Mouse (Mus musculus) liver, adult 2 months (tissue): ENCODE results near the gene Klhl5. TPM values are rescaled to one million over a fixed set of nuclear protein-coding genes. Genes with fewer than 3 reads are reported as not detected.
A peak's percentile ranks its signal among the peaks of the same experiment; 100 is the strongest.

Source experiments
- DNase-seq: peaks from one replicate; pipeline ENCODE4 v3.0.0-alpha.2; 2011; ENCODE audit warnings: low read depth, low spot score; ENCODE audit errors: extremely low read depth
- H3K27ac ChIP-seq: fragments of 200-500 bp; replicated peaks from 2 replicates; pipeline ENCODE4 v1.5.1; 2012; ENCODE audit warnings: low read depth, mild to moderate bottlenecking, control low read depth, inconsistent platforms, low read length; ENCODE audit not compliant: insufficient read depth
- H3K27me3 ChIP-seq: fragments of 200-500 bp; 2 replicates; pipeline ENCODE4 v1.6.1; 2012; ENCODE audit warnings: mild to moderate bottlenecking, moderate library complexity, low read length, inconsistent platforms; ENCODE audit not compliant: control insufficient read depth, insufficient read depth
- H3K36me3 ChIP-seq: fragments of 200-500 bp; 2 replicates; pipeline ENCODE4 v1.6.1; 2012; ENCODE audit warnings: low read length, inconsistent platforms; ENCODE audit not compliant: control insufficient read depth, insufficient read depth
- H3K4me1 ChIP-seq: fragments of 200-500 bp; 2 replicates; pipeline ENCODE4 v1.6.1; 2011; ENCODE audit warnings: low read length; ENCODE audit not compliant: control insufficient read depth, insufficient read depth
- H3K4me3 ChIP-seq: fragments of 200-500 bp; 2 replicates; pipeline ENCODE4 v1.5.1; 2011; ENCODE audit warnings: low read depth, mild to moderate bottlenecking, control low read depth, low read length, moderate library complexity; ENCODE audit not compliant: insufficient read depth
- H3K79me2 ChIP-seq: fragments of 200-500 bp; 2 replicates; pipeline ENCODE4 v1.6.1; 2012; ENCODE audit warnings: inconsistent platforms, mild to moderate bottlenecking, low read length, moderate library complexity; ENCODE audit not compliant: control insufficient read depth, insufficient read depth
- H3K9ac ChIP-seq: fragments of 200-500 bp; 2 replicates; pipeline ENCODE4 v1.6.1; 2012; ENCODE audit warnings: low read depth, mild to moderate bottlenecking, control low read depth, inconsistent platforms, low read length
- CTCF ChIP-seq: fragments of 200-500 bp; IDR thresholded peaks from 2 replicates; pipeline ENCODE4 v1.5.1; 2011; ENCODE audit warnings: low read depth, low read length, control low read depth
- POLR2A ChIP-seq: fragments of 200-500 bp; IDR thresholded peaks from 2 replicates; pipeline ENCODE4 v1.6.1; 2011; ENCODE audit warnings: low read length, control low read depth; ENCODE audit not compliant: insufficient read depth; ENCODE audit errors: extremely low read depth
- WGBS: fragments of 180-500 bp; shearing (Covaris S2); methylation state at CpG from one replicate; pipeline ENCODE4 v1.1.7; 2018; 5-methylcytosine and 5-hydroxymethylcytosine counted together
- polyA plus RNA-seq: library from polyadenylated mRNA; depleted of rRNA; stranded (reverse); fragments of >200 nt; gene quantifications from 2 replicates; pipeline ENCODE4 v1.2.3, GENCODE M21; 2012; rRNA removed
- total RNA-seq: library from RNA; depleted of rRNA; stranded (reverse); fragments of >200 nt; gene quantifications from 2 replicates; pipeline ENCODE4 v1.2.3, GENCODE M21; 2014; rRNA removed

Klhl5 gene
- total and polyA plus RNA-seq, 2 experiments = 13.8 to 23.8 TPM

DNA sequence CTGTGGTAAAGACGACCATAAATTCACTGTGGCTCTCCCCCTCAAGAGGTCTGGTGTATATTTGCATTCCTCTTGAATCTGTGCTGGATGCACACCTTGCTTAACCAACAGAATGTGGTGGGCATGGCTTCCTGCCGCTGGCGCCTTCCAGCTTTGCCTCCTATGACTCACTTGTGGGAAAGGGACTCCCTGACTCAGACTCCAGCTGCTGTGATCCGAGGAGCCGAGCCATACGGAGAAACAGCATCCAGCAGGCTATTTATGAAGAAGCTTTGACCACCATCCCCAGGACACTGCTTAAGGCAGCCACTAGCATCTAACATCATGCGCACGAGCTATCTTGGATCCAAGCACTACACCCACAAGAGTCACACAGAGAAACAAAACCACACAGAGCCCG lies 87.1 kb downstream of the Klhl5 start:
- H3K9ac ChIP-seq = no peak overlapping the region
- H3K79me2 ChIP-seq = no peaks in the 10 kb centered on the region
- H3K27ac ChIP-seq = no peak overlapping the region
- no peaks in the 10 kb centered on the region for H3K27me3 ChIP-seq
- TF ChIP-seq POLR2A (no peak), CTCF (no peak)
- H3K4me3 ChIP-seq = no peak overlapping the region
- WGBS = 90% methylated on average over 9 of the region's 9 CpGs
- H3K36me3 ChIP-seq = no peaks in the 10 kb centered on the region
- H3K4me1 ChIP-seq = no peaks in the 10 kb centered on the region; the same call in 1 of the 2 replicates
- DNase-seq = no peak

DNA sequence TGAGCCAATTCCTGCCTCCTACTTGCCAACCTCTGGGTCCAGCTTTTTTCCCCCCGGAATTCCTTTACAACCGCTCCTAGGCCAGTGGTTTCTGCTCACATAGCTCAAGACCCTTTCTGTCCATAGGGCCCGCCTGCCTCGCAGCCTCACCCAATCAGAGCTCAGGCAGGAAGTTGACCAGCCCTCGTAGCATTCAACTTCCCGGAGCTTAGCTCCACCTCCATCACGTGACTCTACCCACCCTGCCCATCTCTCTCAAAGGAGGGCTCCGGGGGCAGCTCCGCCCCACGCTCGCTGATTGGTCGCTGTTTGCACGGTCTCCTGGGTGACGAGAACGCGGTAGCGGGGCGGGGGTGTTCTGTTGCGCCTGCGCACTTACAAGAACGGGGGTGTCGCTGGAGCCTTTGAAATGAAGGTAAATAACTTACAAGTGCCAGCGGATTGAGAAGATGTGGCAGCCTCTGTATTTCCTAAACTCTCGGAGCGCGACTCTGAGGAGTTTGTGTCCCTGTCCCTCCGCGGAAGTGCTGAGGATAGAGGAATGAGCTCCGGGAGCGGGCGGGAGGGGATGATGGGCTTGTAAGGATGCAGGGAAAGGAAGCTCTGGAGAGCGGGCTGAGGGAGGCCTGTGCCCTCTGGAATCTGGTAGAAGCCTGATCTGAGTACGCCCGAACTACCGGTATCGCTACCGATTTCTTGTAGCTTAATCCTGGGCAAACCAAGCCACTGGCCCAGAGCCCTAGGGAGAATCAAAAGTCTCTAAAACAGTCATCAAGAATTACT lies 92.2 kb downstream of the Klhl5 start, which contains the start of gene Wdr19:
Gene Wdr19, plus strand, starts transcription at position 351 of the 783 bp plus-strand sequence.
- peak within 1 kb of the TSS; percentile 64 for H3K9ac ChIP-seq
- H3K4me3 ChIP-seq = peak within 1 kb of the TSS; percentile 76
- no peaks in the 10 kb centered on the region for H3K79me2 ChIP-seq
- no peaks in the 10 kb centered on the region; the same call in none of the 2 replicates for H3K4me1 ChIP-seq
- WGBS = under 1% methylated on average over 37 of the region's 37 CpGs
- TF ChIP-seq CTCF = no peak
- peak; percentile 62; the same call in 1 of the 2 replicates for TF ChIP-seq POLR2A
- peak within 1 kb of the TSS; percentile 32 for H3K27ac ChIP-seq
- H3K36me3 ChIP-seq = no peaks in the 10 kb centered on the region
- H3K27me3 ChIP-seq = no peaks in the 10 kb centered on the region
- peak; percentile 95 for DNase-seq

DNA sequence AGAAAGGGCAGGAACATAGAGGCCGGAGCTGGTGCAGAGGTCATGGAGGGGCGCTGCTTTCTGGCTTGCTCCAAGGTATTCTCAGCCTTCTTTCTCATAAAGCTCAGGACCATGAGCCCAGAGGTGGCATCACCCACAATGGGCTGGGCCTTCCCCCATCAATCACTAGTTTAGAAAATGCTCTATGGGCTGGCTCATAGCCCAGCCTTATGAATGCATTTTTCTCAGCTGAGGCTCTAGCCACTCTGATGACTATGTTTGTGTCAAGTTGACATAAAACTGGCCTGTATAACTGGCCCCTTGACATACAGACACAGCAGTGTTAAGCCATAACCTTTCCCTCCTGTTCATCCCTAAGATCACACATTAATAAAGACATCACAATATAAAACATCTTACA lies 97.4 kb downstream of the Klhl5 start:
- Histone ChIP-seq H3K79me2 (no peaks in the 10 kb centered on the region), H3K9ac (no peak overlapping the region), H3K4me1 (no peaks in the 10 kb centered on the region; the same call in 1 of the 2 replicates), H3K4me3 (no peak overlapping the region), H3K27me3 (no peaks in the 10 kb centered on the region), H3K36me3 (no peaks in the 10 kb centered on the region), H3K27ac (no peak overlapping the region)
- DNase-seq = no peak
- no peak for TF ChIP-seq POLR2A
- TF ChIP-seq CTCF = no peak
- WGBS = 91% methylated on average over 2 of the region's 2 CpGs

DNA sequence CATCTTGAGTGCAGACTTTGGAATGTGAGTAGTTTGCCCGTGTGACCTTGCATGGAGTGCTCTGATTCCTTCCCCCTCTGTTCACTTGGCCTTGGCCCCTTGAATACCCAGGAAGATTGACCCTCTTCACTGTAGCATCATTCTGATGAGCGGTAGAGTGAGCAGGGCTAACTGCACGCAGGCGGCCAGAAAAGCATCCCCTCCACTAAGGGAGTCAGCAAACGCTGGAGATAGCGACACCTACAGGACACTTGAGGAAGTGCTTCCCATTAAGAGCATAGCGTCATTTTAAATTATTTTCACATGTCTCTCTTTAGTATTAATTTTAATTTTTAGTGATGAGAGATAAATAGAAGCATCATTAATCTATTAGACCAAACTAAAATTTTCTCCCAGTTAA lies 106.0 kb downstream of the Klhl5 start:
- H3K9ac ChIP-seq = no peak overlapping the region
- TF ChIP-seq CTCF (peak; percentile 83), POLR2A (no peak)
- no peaks in the 10 kb centered on the region for H3K36me3 ChIP-seq
- no peak overlapping the region for H3K27ac ChIP-seq
- 28% methylated on average over 7 of the region's 7 CpGs for WGBS
- no peak overlapping the region; the same call in 1 of the 2 replicates for H3K4me3 ChIP-seq
- no peaks in the 10 kb centered on the region for H3K27me3 ChIP-seq
- no peaks in the 10 kb centered on the region for H3K4me1 ChIP-seq
- H3K79me2 ChIP-seq = no peaks in the 10 kb centered on the region
- DNase-seq = peak; percentile 18

Other genes with a start within 250 kb of the Klhl5 start
- 1.0 and 1.1 TPM in 2 replicates for gene Tlr1, start 174.0 kb upstream of the Klhl5 start, total RNA-seq
- 0.32 and 0.66 TPM in 2 replicates for gene Tlr1, start 174.0 kb upstream of the Klhl5 start, polyA plus RNA-seq
- gene Tlr6, start 147.4 kb upstream of the Klhl5 start, total RNA-seq = 0.46 and 0.67 TPM in 2 replicates
- gene Tlr6, start 147.4 kb upstream of the Klhl5 start, polyA plus RNA-seq = 0.15 and 0.18 TPM in 2 replicates
- 16.6 and 20.2 TPM in 2 replicates for gene Fam114a1, start 137.5 kb upstream of the Klhl5 start, total RNA-seq
- gene Fam114a1, start 137.5 kb upstream of the Klhl5 start, polyA plus RNA-seq = 9.0 and 11.9 TPM in 2 replicates
- 0.40 and 0.65 TPM in 2 replicates for gene Tmem156, start 15.4 kb upstream of the Klhl5 start, total RNA-seq
- not detected in 2 replicates for gene Tmem156, start 15.4 kb upstream of the Klhl5 start, polyA plus RNA-seq
- gene Wdr19, start 92.2 kb downstream of the Klhl5 start, total RNA-seq = 2.1 and 2.8 TPM in 2 replicates
- gene Wdr19, start 92.2 kb downstream of the Klhl5 start, polyA plus RNA-seq = 0.57 and 1.0 TPM in 2 replicates
- gene Rfc1, start 228.1 kb downstream of the Klhl5 start, total RNA-seq = 16.5 and 19.3 TPM in 2 replicates
- gene Rfc1, start 228.1 kb downstream of the Klhl5 start, polyA plus RNA-seq = 3.7 and 4.6 TPM in 2 replicates
- 40.2 and 49.9 TPM in 2 replicates for gene Klb, start 240.8 kb downstream of the Klhl5 start, total RNA-seq
- 16.7 and 17.7 TPM in 2 replicates for gene Klb, start 240.8 kb downstream of the Klhl5 start, polyA plus RNA-seq